Mouse (Mus musculus) liver, embryonic 14 days (tissue): ENCODE measurements around the gene Ap1s2. TPM values are rescaled to one million over a fixed set of nuclear protein-coding genes. Genes with fewer than 3 reads are reported as not detected.

Experiments
- polyA plus RNA-seq: library from polyadenylated mRNA; depleted of rRNA; stranded (reverse); fragments of >200 nt; gene quantifications from 2 replicates; pipeline ENCODE4 v1.2.3, GENCODE M21; 2012; rRNA removed

Ap1s2 gene
- polyA plus RNA-seq: 1.9 and 2.6 TPM in 2 replicates

GRCm38 (mm10) chrX:163908337-163909250 is at the start of gene Ap1s2:
Gene Ap1s2, plus strand, starts transcription at chrX:163909017.

GRCm38 (mm10) chrX:163958467-163958875 is 49.7 kb downstream of the Ap1s2 start, which contains the start of gene Zrsr2:
Gene Zrsr2, minus strand, starts transcription at chrX:163958661.

Other genes with a start within 250 kb of the Ap1s2 start
- 0.09 and 0.10 TPM in 2 replicates for gene Rnf138rt1, start 147.7 kb upstream of the Ap1s2 start, polyA plus RNA-seq
- 9.8 and 11.5 TPM in 2 replicates for gene Zrsr2, start 49.6 kb downstream of the Ap1s2 start, polyA plus RNA-seq
- 0.09 and 0.10 TPM in 2 replicates for gene Car5b, start 119.0 kb downstream of the Ap1s2 start, polyA plus RNA-seq
- 11.4 and 12.8 TPM in 2 replicates for gene Siah1b, start 167.5 kb downstream of the Ap1s2 start, polyA plus RNA-seq
- 0.14 and 0.20 TPM in 2 replicates for gene Cltrn, start 179.8 kb downstream of the Ap1s2 start, polyA plus RNA-seq
- gene Ace2, start 230.3 kb downstream of the Ap1s2 start, polyA plus RNA-seq: 0.02 and 0.05 TPM in 2 replicates